Mouse (Mus musculus) adrenal gland, postnatal 25 days (tissue): ENCODE results near the gene Fam117a. TPM values are rescaled to one million over a fixed set of nuclear protein-coding genes. Genes with fewer than 3 reads are reported as not detected.

ENCODE experiments used
- DNase-seq: peaks from one replicate; pipeline ENCODE4 v3.0.0; 2021; ENCODE audit warnings: mixed read lengths
- total RNA-seq: library from RNA; stranded (reverse); gene quantifications from 2 replicates; pipeline ENCODE4 v1.2.3, GENCODE M21; 2021

Fam117a gene
- total RNA-seq, 1 experiment from 2014 or later: 13.8 TPM

GRCm38 (mm10) chr11:95423505-95423904 lies 86.7 kb downstream of the Fam117a start:
- DNase-seq: no peak

- DNase-seq: no peak
Observed at GRCm38 (mm10) chr11:95431344-95431743, 94.5 kb downstream of the Fam117a start.

Other genes with a start within 250 kb of the Fam117a start
- not detected in 2 replicates for gene Dlx3, start 216.9 kb upstream of the Fam117a start, total RNA-seq
- not detected in 2 replicates for gene Dlx4, start 190.8 kb upstream of the Fam117a start, total RNA-seq
- gene Tac4, start 75.5 kb upstream of the Fam117a start, total RNA-seq: not detected in 2 replicates
- 51.7 and 58.0 TPM in 2 replicates for gene Kat7, start 26.8 kb upstream of the Fam117a start, total RNA-seq
- 51.8 and 53.9 TPM in 2 replicates for gene Slc35b1, start 47.7 kb downstream of the Fam117a start, total RNA-seq
- 131 and 144 TPM in 2 replicates for gene Spop, start 77.1 kb downstream of the Fam117a start, total RNA-seq
- gene Nxph3, start 177.6 kb downstream of the Fam117a start, total RNA-seq: 2.0 and 2.9 TPM in 2 replicates